Mouse (Mus musculus) testis, postnatal 10 days (tissue): ENCODE results near the gene Gtdc1.
A peak's percentile ranks its signal among the peaks of the same experiment; 100 is the strongest.

Experiments used
- DNase-seq: peaks from one replicate; pipeline ENCODE4 v3.0.0; 2021; ENCODE audit warnings: low spot score

Gtdc1 gene

GRCm38 (mm10) chr2:44584061-44584460, 343.4 kb downstream of the Gtdc1 start:
- no peak for DNase-seq

- DNase-seq = no peak
Measured at GRCm38 (mm10) chr2:44583491-44583890, 344.0 kb downstream of the Gtdc1 start.

- DNase-seq = no peak
Measured at GRCm38 (mm10) chr2:44571810-44572209, 355.6 kb downstream of the Gtdc1 start.

GRCm38 (mm10) chr2:44571156-44571555, 356.3 kb downstream of the Gtdc1 start:
- no peak for DNase-seq

GRCm38 (mm10) chr2:44569140-44569952, 358.1 kb downstream of the Gtdc1 start:
- DNase-seq = no peak

GRCm38 (mm10) chr2:44564776-44565692, 362.4 kb downstream of the Gtdc1 start:
- no peak for DNase-seq

GRCm38 (mm10) chr2:44561789-44562188, 365.7 kb downstream of the Gtdc1 start:
- DNase-seq = no peak

- DNase-seq = no peak
Measured at GRCm38 (mm10) chr2:44559242-44559944, 368.1 kb downstream of the Gtdc1 start.

- no peak for DNase-seq
Measured at GRCm38 (mm10) chr2:44557669-44558281, 369.7 kb downstream of the Gtdc1 start.

- peak; percentile 65 for DNase-seq
Measured at GRCm38 (mm10) chr2:44556861-44557592, 370.4 kb downstream of the Gtdc1 start.

GRCm38 (mm10) chr2:44554716-44555115, 372.7 kb downstream of the Gtdc1 start:
- DNase-seq = no peak

GRCm38 (mm10) chr2:44549311-44549710, 378.1 kb downstream of the Gtdc1 start:
- no peak for DNase-seq

GRCm38 (mm10) chr2:44542775-44543174, 384.7 kb downstream of the Gtdc1 start:
- DNase-seq = no peak

- DNase-seq = no peak
Measured at GRCm38 (mm10) chr2:44541726-44542125, 385.7 kb downstream of the Gtdc1 start.

GRCm38 (mm10) chr2:44540881-44541280, 386.6 kb downstream of the Gtdc1 start:
- no peak for DNase-seq

GRCm38 (mm10) chr2:44539121-44539634, 388.3 kb downstream of the Gtdc1 start:
- no peak for DNase-seq

- no peak for DNase-seq
Measured at GRCm38 (mm10) chr2:44538135-44538534, 389.3 kb downstream of the Gtdc1 start.

- DNase-seq = no peak
Measured at GRCm38 (mm10) chr2:44535760-44536159, 391.7 kb downstream of the Gtdc1 start.

GRCm38 (mm10) chr2:44535136-44535675, 392.3 kb downstream of the Gtdc1 start:
- no peak for DNase-seq
